Mouse (Mus musculus) naive thymus-derived CD4-positive, alpha-beta T cell, adult 5 months (primary cell): ENCODE measurements around the gene Sumf1. TPM values are rescaled to one million over a fixed set of nuclear protein-coding genes. Genes with fewer than 3 reads are reported as not detected.

Experiments used
- polyA plus RNA-seq: library from polyadenylated mRNA; unstranded; fragments of 100-300 nt; shearing (Covaris generic); gene quantifications from one replicate; pipeline ENCODE4 v1.2.1, GENCODE M21; 2017

The Sumf1 gene
- 16.4 TPM for polyA plus RNA-seq

GRCm38 (mm10) chr6:108184847-108185684 is at the start of gene Sumf1:
TSS of gene Sumf1 (minus strand) at chr6:108185582.

GRCm38 (mm10) chr6:108212881-108213295 is 27.5 kb upstream of the Sumf1 start, which contains the start of gene Itpr1:
TSS of gene Itpr1 (plus strand) at chr6:108213096.

GRCm38 (mm10) chr6:108064918-108065526 is 120.4 kb downstream of the Sumf1 start, which contains the start of gene Setmar:
TSS of gene Setmar (plus strand) at chr6:108065045.

Other genes starting within 250 kb of the Sumf1 start
- gene Setmar, start 120.5 kb downstream of the Sumf1 start, polyA plus RNA-seq = 5.0 TPM
- gene Itpr1, start 27.5 kb upstream of the Sumf1 start, polyA plus RNA-seq = 25.6 TPM